Mouse (Mus musculus) E14TG2a.4 (cell line): ENCODE measurements at regions not wholly inside any gene's neighbourhood (a gene's known extent, or its start where the extent isn't known, plus 50 kb on each side); places are given as distances from the start of the nearest gene placed in this dataset.

ENCODE experiments used
- H3K27me3 ChIP-seq: 2 replicates; pipeline ENCODE4 v1.6.1; 2014; ENCODE audit warnings: low read length, control low read depth; ENCODE audit not compliant: insufficient read depth
- H3K36me3 ChIP-seq: 2 replicates; pipeline ENCODE4 v1.6.1; 2014; ENCODE audit warnings: low read length, control low read depth; ENCODE audit not compliant: insufficient read depth
- H3K4me1 ChIP-seq: replicated peaks from 2 replicates; pipeline ENCODE4 v1.6.1; 2014; ENCODE audit warnings: low read depth, low read length, control low read depth
- H3K4me3 ChIP-seq: replicated peaks from 2 replicates; pipeline ENCODE4 v1.5.1; 2014; ENCODE audit warnings: mild to moderate bottlenecking, low read length
- H3K9me3 ChIP-seq: 2 replicates; pipeline ENCODE4 v1.6.1; 2014; ENCODE audit warnings: low read length, control low read depth
- CTCF ChIP-seq: conservative IDR thresholded peaks from 2 replicates; pipeline ENCODE4 v1.5.1; 2014; ENCODE audit warnings: low read length
- NANOG ChIP-seq: IDR thresholded peaks from 2 replicates; pipeline ENCODE4 v1.6.1; 2014; ENCODE audit warnings: borderline replicate concordance, low read length, mixed read lengths
- POU5F1 ChIP-seq: IDR thresholded peaks from 2 replicates; pipeline ENCODE4 v1.6.1; 2014; ENCODE audit warnings: low read length, borderline replicate concordance

- TF ChIP-seq NANOG (no peak), CTCF (no peak), POU5F1 (no peak)
- Histone ChIP-seq H3K9me3 (peaks cover 7% of the 10 kb centered on the region), H3K36me3 (no peaks in the 10 kb centered on the region), H3K27me3 (0 out of 2 replicates have a peak, but pooled peaks cover 3% of the 10 kb centered on the region), H3K4me3 (no peak overlapping the region), H3K4me1 (no peaks in the 10 kb centered on the region)
Measured at GRCm38 (mm10) chr12:12669931-12670330, 271.8 kb downstream of the Mycn start.

DNA sequence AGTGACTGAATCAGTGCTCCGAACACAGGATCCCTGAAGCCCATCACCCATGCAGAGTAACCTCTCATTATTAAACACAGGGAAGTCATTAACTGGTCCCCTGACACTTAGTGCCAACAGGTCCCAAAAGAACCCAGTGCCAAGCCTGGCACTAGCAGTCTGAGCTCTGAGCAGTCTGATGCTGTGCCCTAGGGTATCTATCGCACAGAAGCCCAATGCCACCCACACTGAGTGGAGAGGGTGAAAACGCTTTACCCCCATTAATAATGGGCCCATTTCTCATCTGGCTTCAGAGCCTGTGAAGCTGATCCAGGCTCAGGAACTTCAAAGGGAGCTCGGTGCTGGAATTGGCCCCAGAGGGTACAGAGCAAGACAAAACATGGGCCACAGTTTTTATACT, 272.8 kb downstream of the Mycn start:
- peaks cover 17% of the 10 kb centered on the region for H3K9me3 ChIP-seq
- no peaks in the 10 kb centered on the region for H3K4me1 ChIP-seq
- no peak overlapping the region for H3K4me3 ChIP-seq
- no peaks in the 10 kb centered on the region for H3K36me3 ChIP-seq
- TF ChIP-seq CTCF, result no peak
- TF ChIP-seq NANOG, result no peak
- TF ChIP-seq POU5F1, result no peak
- H3K27me3 ChIP-seq, result 0 out of 2 replicates have a peak, but pooled peaks cover 3% of the 10 kb centered on the region

DNA sequence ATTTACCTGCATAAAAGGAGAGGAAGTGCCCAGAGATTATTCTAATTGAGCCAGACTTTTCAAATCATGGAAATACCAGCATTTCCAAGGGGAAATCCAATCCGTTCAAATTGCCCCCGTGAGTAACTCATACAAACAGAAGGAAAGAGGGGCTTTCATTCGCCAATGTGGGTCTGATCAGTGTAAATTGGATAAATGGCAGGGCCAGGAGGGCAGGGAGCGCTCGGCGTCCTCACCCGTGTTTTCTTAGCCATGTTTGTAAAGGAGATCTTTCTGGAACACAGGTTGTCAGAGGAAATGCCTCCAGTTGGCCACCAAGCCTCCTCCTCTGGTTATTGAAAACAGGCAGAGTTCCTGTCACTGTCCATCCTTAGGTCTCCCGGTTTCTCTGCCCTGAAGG, 286.1 kb downstream of the Mycn start:
- Histone ChIP-seq H3K27me3 (no peaks in the 10 kb centered on the region; the same call in 1 of the 2 replicates), H3K4me3 (no peak overlapping the region), H3K36me3 (no peaks in the 10 kb centered on the region), H3K4me1 (peaks cover 14% of the 10 kb centered on the region), H3K9me3 (peaks cover 27% of the 10 kb centered on the region)
- no peak for TF ChIP-seq NANOG
- no peak for TF ChIP-seq POU5F1
- no peak for TF ChIP-seq CTCF

GRCm38 (mm10) chr12:12655184-12655583, 286.5 kb downstream of the Mycn start:
- Histone ChIP-seq H3K27me3 (no peaks in the 10 kb centered on the region; the same call in 1 of the 2 replicates), H3K4me1 (peaks cover 14% of the 10 kb centered on the region)
- TF ChIP-seq CTCF (no peak), POU5F1 (no peak), NANOG (no peak)

GRCm38 (mm10) chr12:12652361-12652760, 289.4 kb downstream of the Mycn start:
- Histone ChIP-seq H3K27me3 (no peaks in the 10 kb centered on the region; the same call in 1 of the 2 replicates), H3K9me3 (peaks cover 12% of the 10 kb centered on the region), H3K36me3 (no peaks in the 10 kb centered on the region), H3K4me3 (no peak overlapping the region), H3K4me1 (peaks cover 14% of the 10 kb centered on the region)
- TF ChIP-seq NANOG (no peak), POU5F1 (no peak), CTCF (no peak)

More at GRCm38 (mm10) chr12:12655184-12655583, 286.5 kb downstream of the Mycn start:
- Histone ChIP-seq H3K4me3 (no peak overlapping the region), H3K36me3 (no peaks in the 10 kb centered on the region), H3K9me3 (peaks cover 27% of the 10 kb centered on the region)

GRCm38 (mm10) chr12:12650309-12650708, 291.4 kb downstream of the Mycn start:
- H3K36me3 ChIP-seq, result no peaks in the 10 kb centered on the region
- H3K9me3 ChIP-seq, result no peaks in the 10 kb centered on the region
- H3K27me3 ChIP-seq, result no peaks in the 10 kb centered on the region; the same call in 1 of the 2 replicates
- H3K4me1 ChIP-seq, result peaks cover 13% of the 10 kb centered on the region
- H3K4me3 ChIP-seq, result no peak overlapping the region
- TF ChIP-seq CTCF, result no peak
- no peak for TF ChIP-seq POU5F1
- no peak for TF ChIP-seq NANOG

DNA sequence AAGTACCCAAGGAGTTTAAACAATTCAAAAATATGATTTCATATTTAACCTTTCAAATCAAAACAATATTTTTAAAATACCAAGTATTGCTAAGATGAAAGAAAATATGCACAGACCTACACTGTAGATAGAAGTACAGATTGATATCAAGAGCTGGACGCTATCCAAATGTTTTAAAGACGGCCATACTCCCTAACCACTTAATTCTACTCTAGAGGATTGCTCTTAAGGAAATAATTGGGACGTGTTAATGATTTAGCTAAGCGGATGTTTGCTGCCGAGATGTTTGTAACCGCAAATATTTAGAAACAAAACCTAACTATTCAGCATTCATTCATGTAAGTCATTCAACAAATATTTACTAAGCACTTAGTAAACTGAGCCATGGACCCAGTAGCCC, 294.2 kb downstream of the Mycn start:
- Histone ChIP-seq H3K36me3 (no peaks in the 10 kb centered on the region), H3K27me3 (no peaks in the 10 kb centered on the region; the same call in 1 of the 2 replicates), H3K4me3 (no peak overlapping the region), H3K4me1 (peaks cover 7% of the 10 kb centered on the region), H3K9me3 (no peaks in the 10 kb centered on the region)
- TF ChIP-seq NANOG, result no peak
- TF ChIP-seq CTCF, result no peak
- no peak for TF ChIP-seq POU5F1

DNA sequence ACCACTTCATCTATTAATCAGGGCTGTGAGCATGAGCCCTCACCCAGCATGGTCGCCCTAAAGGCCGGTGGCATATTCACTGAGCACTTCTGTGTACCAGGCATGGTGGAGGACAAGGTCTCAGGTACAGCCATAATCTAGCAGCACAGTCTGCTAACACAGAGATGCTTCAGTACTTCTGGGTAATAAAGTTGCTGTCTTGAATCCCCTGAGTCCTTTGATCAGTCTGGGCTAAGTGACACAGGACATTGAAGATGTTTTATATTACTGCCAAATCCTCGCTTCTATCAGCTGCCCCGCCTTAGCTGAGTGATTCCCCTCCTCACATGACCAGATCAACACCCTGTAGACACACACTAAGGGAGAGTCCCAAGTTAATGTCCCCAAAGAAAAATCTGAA, 296.5 kb downstream of the Mycn start:
- Histone ChIP-seq H3K36me3 (no peaks in the 10 kb centered on the region), H3K4me3 (no peak overlapping the region), H3K27me3 (no peaks in the 10 kb centered on the region), H3K4me1 (no peaks in the 10 kb centered on the region), H3K9me3 (no peaks in the 10 kb centered on the region)
- TF ChIP-seq CTCF, result no peak
- TF ChIP-seq NANOG, result no peak

- Histone ChIP-seq H3K4me3 (no peak overlapping the region), H3K4me1 (no peaks in the 10 kb centered on the region), H3K27me3 (no peaks in the 10 kb centered on the region), H3K9me3 (no peaks in the 10 kb centered on the region), H3K36me3 (no peaks in the 10 kb centered on the region)
- no peak for TF ChIP-seq CTCF
- no peak for TF ChIP-seq POU5F1
- no peak for TF ChIP-seq NANOG
Measured at GRCm38 (mm10) chr12:12643247-12643963, 298.3 kb downstream of the Mycn start.
